Mouse (Mus musculus) MEL-GATA-1-ER (cell line): ENCODE results near the gene Cenpo.

ENCODE experiments used
- DNase-seq: peaks from one replicate; pipeline ENCODE4 v3.0.0-alpha.2; 2012; ENCODE audit warnings: low read depth; ENCODE audit errors: extremely low read depth

Gene Cenpo

DNA sequence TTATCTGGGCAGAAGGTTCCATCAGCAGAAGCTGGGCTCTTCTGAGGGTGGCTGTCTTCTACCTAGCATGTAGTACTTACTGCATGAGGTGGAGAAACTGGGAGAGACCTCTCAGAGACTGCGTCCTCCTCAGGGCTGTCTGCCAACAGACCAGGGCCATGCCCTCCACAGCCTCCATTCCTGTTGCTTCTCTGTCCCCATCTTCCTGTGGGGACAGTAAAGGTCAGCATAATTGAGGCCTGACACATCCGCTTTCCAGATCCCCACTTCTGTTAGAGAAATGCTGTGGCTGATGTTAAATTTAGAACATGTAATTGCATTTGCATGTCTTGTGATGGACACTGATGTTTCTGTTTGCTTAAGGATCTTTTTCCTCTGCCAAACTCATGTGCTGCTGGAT is 83.2 kb downstream of the Cenpo start:
- no peak for DNase-seq
